Mouse (Mus musculus): ENCODE measurements around the gene Ncor1. TPM values are rescaled to one million over a fixed set of nuclear protein-coding genes. Genes with fewer than 3 reads are reported as not detected.

Ncor1 gene
- total and polyA plus RNA-seq, 2 experiments from 2014 or later = 82.4 to 129 TPM

DNA sequence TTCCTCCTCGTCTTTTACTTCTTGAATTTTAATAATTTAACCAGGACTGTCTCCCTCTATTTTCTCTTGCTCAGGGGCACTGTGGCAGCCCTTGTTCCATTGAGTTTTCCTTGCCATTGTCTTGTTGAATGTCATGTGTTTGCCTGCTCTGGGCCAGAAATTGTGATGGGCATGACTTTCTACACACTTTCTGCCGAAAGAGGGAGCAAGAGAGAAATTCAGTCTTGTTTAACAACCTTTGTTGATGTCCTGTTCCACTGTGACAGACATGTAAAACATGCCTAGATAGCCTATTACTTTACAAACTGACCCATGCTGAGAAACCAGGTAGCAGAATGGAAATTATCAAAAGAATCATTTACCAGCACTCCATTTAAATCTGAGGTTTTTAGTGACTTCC, 33.8 kb downstream of the Ncor1 start:
- peak; percentile 12; the same call in 1 of the 2 replicates for TF ChIP-seq CTCF (IDR thresholded peaks at IDR 0.05; ENCODE audit: low read depth)
- TF ChIP-seq EP300 (IDR thresholded peaks at IDR 0.05; ENCODE audit: low read depth) = no peak
- 72% methylated on average over 2 of the region's 2 CpGs for WGBS
- Histone ChIP-seq H3K4me2 (ENCODE audit: low read depth, low read length) (no peak overlapping the region), H3K27me3 (ENCODE audit: control insufficient read depth, insufficient read depth, low read length) (no peaks in the 10 kb centered on the region), H3K36me3 (replicated peaks; ENCODE audit: control insufficient read depth, insufficient read depth, low read length) (peaks cover 33% of the 10 kb centered on the region), H3K9ac (replicated peaks; ENCODE audit: low read depth, low read length) (no peak overlapping the region), H3K27ac (ENCODE audit: low read depth) (no peak overlapping the region), H3K4me1 (ENCODE audit: control insufficient read depth, insufficient read depth) (no peaks in the 10 kb centered on the region), H3K9me3 (replicated peaks; ENCODE audit: control insufficient read depth, low read length) (no peaks in the 10 kb centered on the region), H3K4me3 (ENCODE audit: low read depth, low read length) (no peak overlapping the region)
- DNase-seq (ENCODE audit: low spot score) (no peak), ATAC-seq (ENCODE audit: insufficient read depth, low read depth) (no peak)

DNA sequence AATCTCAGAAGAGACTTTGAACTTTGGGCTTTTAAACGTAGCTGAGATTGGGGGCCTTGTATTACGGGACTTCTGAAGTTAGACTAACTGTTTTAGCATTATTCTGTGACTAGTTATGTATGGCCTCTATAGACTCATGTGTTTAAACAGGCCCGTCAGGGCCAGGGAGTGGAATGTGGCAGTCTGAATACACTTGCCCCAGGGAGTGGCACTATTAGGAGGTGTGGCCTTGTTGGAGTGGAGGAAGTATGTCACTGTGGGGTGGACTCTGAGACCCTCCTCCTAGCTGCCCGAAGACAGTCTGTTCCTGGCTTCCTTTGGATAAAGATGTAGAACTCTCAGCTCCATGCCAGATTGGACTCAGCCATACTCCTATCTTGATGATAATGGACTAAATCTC, 43.3 kb downstream of the Ncor1 start:
- H3K27me3 ChIP-seq (ENCODE audit: control insufficient read depth, insufficient read depth, low read length) = no peaks in the 10 kb centered on the region
- H3K4me1 ChIP-seq (ENCODE audit: control insufficient read depth, insufficient read depth) = no peaks in the 10 kb centered on the region
- TF ChIP-seq EP300 (IDR thresholded peaks at IDR 0.05; ENCODE audit: low read depth) (no peak), CTCF (IDR thresholded peaks at IDR 0.05; ENCODE audit: low read depth) (no peak)
- no peaks in the 10 kb centered on the region for H3K9me3 ChIP-seq (replicated peaks; ENCODE audit: control insufficient read depth, low read length)
- no peak overlapping the region for H3K9ac ChIP-seq (replicated peaks; ENCODE audit: low read depth, low read length)
- WGBS = 85% methylated on average over 4 of the region's 4 CpGs
- ATAC-seq (ENCODE audit: insufficient read depth, low read depth) (no peak), DNase-seq (ENCODE audit: low spot score) (no peak)
- H3K4me3 ChIP-seq (ENCODE audit: low read depth, low read length) = no peak overlapping the region
- peaks cover 41% of the 10 kb centered on the region for H3K36me3 ChIP-seq (replicated peaks; ENCODE audit: control insufficient read depth, insufficient read depth, low read length)
- H3K4me2 ChIP-seq (ENCODE audit: low read depth, low read length) = no peak overlapping the region
- H3K27ac ChIP-seq (ENCODE audit: low read depth) = no peak overlapping the region

DNA sequence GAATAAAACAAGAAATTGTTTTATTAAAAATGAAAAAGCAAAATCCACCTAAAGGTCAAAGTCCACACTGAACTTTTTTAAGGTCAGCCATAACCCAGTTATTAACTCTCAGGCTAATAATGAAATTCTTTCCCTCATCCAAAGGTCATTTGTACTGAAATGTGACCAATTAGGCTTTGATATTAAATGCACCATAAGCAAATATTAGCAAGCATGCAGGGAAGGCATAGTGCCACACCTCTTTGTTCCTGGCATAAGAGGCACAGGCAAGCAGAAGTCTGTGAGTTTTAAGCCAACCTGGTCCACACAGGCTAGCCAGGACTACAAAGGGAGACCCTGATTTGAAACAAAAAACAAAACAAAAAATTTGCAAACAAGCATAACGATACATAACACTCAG, 48.7 kb downstream of the Ncor1 start:
- H3K4me3 ChIP-seq (ENCODE audit: low read depth, low read length) = no peak overlapping the region
- H3K36me3 ChIP-seq (replicated peaks; ENCODE audit: control insufficient read depth, insufficient read depth, low read length) = peaks cover 26% of the 10 kb centered on the region

DNA sequence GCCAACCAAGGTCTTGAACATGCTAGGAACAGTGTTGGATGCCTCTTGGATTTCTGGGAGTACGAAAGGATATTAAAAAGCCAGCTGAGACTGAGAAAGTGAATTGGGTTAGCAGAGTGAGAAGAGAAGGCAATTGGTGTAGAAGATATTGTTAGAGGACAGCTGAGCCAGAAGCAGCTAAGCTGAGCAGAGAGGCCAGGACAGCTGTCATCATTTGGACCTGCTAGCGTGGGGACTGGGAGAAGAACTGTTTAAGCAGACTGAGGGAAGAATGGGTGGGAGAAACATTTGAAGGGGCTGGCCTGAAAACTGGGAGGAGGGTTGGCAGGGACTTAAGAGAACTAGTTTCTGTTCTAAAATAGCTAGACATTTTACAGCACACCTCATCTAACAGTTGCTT, 49.5 kb downstream of the Ncor1 start:
- H3K9ac ChIP-seq (replicated peaks; ENCODE audit: low read depth, low read length) = no peak overlapping the region
- H3K4me1 ChIP-seq (ENCODE audit: control insufficient read depth, insufficient read depth) = no peaks in the 10 kb centered on the region
- H3K36me3 ChIP-seq (replicated peaks; ENCODE audit: control insufficient read depth, insufficient read depth, low read length) = peaks cover 19% of the 10 kb centered on the region
- DNase-seq (ENCODE audit: low spot score) (no peak), ATAC-seq (ENCODE audit: insufficient read depth, low read depth) (no peak)
- TF ChIP-seq CTCF (IDR thresholded peaks at IDR 0.05; ENCODE audit: low read depth) = no peak
- TF ChIP-seq EP300 (IDR thresholded peaks at IDR 0.05; ENCODE audit: low read depth) = no peak
- no peak overlapping the region for H3K4me2 ChIP-seq (ENCODE audit: low read depth, low read length)
- 88% methylated on average over 2 of the region's 2 CpGs for WGBS
- no peaks in the 10 kb centered on the region for H3K27me3 ChIP-seq (ENCODE audit: control insufficient read depth, insufficient read depth, low read length)
- no peak overlapping the region for H3K27ac ChIP-seq (ENCODE audit: low read depth)
- H3K4me3 ChIP-seq (ENCODE audit: low read depth, low read length) = no peak overlapping the region
- no peaks in the 10 kb centered on the region for H3K9me3 ChIP-seq (replicated peaks; ENCODE audit: control insufficient read depth, low read length)

More for the DNA sequence above, 48.7 kb downstream of the Ncor1 start:
- TF ChIP-seq EP300 (IDR thresholded peaks at IDR 0.05; ENCODE audit: low read depth) (no peak), CTCF (IDR thresholded peaks at IDR 0.05; ENCODE audit: low read depth) (no peak)
- Histone ChIP-seq H3K4me1 (ENCODE audit: control insufficient read depth, insufficient read depth) (no peaks in the 10 kb centered on the region), H3K27me3 (ENCODE audit: control insufficient read depth, insufficient read depth, low read length) (no peaks in the 10 kb centered on the region), H3K9me3 (replicated peaks; ENCODE audit: control insufficient read depth, low read length) (no peaks in the 10 kb centered on the region), H3K4me2 (ENCODE audit: low read depth, low read length) (no peak overlapping the region), H3K27ac (ENCODE audit: low read depth) (no peak overlapping the region), H3K9ac (replicated peaks; ENCODE audit: low read depth, low read length) (no peak overlapping the region)
- ATAC-seq (ENCODE audit: insufficient read depth, low read depth) = no peak
- DNase-seq (ENCODE audit: low spot score) = no peak
- WGBS = 100% methylated on average over 1 of the region's 1 CpGs

DNA sequence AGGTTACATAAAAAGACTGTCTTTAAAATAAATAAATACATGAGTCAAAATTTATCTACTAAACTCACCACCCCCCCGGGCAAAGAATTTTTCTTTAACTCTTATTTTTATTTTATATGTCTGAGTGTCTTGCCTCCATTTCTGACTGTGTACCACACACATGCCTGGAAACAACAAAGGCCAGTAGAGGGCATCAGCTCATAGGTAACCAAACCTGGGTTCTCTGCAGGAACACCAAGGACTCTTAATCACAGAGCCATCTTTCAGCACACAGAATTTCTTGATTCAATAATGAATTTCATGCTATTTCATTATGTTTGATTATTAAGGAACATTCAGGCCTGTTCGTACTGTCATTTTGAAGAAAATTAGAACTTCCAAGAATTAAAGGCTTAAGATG, 61.9 kb downstream of the Ncor1 start:
- TF ChIP-seq EP300 (IDR thresholded peaks at IDR 0.05; ENCODE audit: low read depth) (no peak), CTCF (IDR thresholded peaks at IDR 0.05; ENCODE audit: low read depth) (peak; percentile 62)
- Histone ChIP-seq H3K36me3 (replicated peaks; ENCODE audit: control insufficient read depth, insufficient read depth, low read length) (peaks cover 70% of the 10 kb centered on the region), H3K4me2 (ENCODE audit: low read depth, low read length) (no peak overlapping the region), H3K4me1 (ENCODE audit: control insufficient read depth, insufficient read depth) (no peaks in the 10 kb centered on the region), H3K27ac (ENCODE audit: low read depth) (no peak overlapping the region), H3K27me3 (ENCODE audit: control insufficient read depth, insufficient read depth, low read length) (no peaks in the 10 kb centered on the region), H3K9ac (replicated peaks; ENCODE audit: low read depth, low read length) (no peak overlapping the region), H3K4me3 (ENCODE audit: low read depth, low read length) (no peak overlapping the region), H3K9me3 (replicated peaks; ENCODE audit: control insufficient read depth, low read length) (no peaks in the 10 kb centered on the region)
- 79% methylated on average over 2 of the region's 2 CpGs for WGBS
- peak; percentile 36 for DNase-seq (ENCODE audit: low spot score)
- ATAC-seq (ENCODE audit: insufficient read depth, low read depth) = no peak

DNA sequence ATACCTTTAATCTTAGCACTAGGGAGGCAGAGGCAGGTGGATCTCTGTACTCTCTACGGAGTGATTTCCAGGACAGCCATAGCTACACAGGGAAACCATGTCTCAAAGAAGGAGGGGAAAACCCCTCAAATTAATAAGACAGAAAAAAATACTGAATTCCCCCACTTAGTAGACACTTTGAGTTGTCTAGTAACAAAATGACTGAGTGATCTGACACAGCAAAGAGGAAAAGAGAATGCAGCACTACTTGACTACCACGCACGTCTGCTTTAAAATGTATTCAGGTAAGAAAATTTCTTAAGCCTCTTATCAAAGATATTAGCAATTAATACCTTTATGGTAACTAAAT, 70.0 kb downstream of the Ncor1 start:
- 95% methylated on average over 3 of the region's 3 CpGs for WGBS
- ATAC-seq (ENCODE audit: insufficient read depth, low read depth) = no peak
- H3K36me3 ChIP-seq (replicated peaks; ENCODE audit: control insufficient read depth, insufficient read depth, low read length) = peaks cover 69% of the 10 kb centered on the region

More for the DNA sequence above, 70.0 kb downstream of the Ncor1 start:
- H3K27ac ChIP-seq (ENCODE audit: low read depth) = no peak overlapping the region
- H3K4me2 ChIP-seq (ENCODE audit: low read depth, low read length) = no peak overlapping the region
- H3K9me3 ChIP-seq (replicated peaks; ENCODE audit: control insufficient read depth, low read length) = no peaks in the 10 kb centered on the region
- TF ChIP-seq CTCF (IDR thresholded peaks at IDR 0.05; ENCODE audit: low read depth) (no peak), EP300 (IDR thresholded peaks at IDR 0.05; ENCODE audit: low read depth) (no peak)
- no peaks in the 10 kb centered on the region for H3K27me3 ChIP-seq (ENCODE audit: control insufficient read depth, insufficient read depth, low read length)
- no peak overlapping the region for H3K9ac ChIP-seq (replicated peaks; ENCODE audit: low read depth, low read length)
- no peak overlapping the region for H3K4me3 ChIP-seq (ENCODE audit: low read depth, low read length)
- DNase-seq (ENCODE audit: low spot score) = no peak
- H3K4me1 ChIP-seq (ENCODE audit: control insufficient read depth, insufficient read depth) = no peaks in the 10 kb centered on the region
